Mouse (Mus musculus) stomach, postnatal 0 days (tissue): Measurements from ENCODE around the gene Psd. TPM values are rescaled to one million over a fixed set of nuclear protein-coding genes. Genes with fewer than 3 reads are reported as not detected.
A peak's percentile ranks its signal among the peaks of the same experiment; 100 is the strongest.

ENCODE experiments used
- ATAC-seq: fragments of 200-750 bp; cut with Nextera tagmentation; 2 replicates; pipeline ENCODE4 v1.8.0; 2017; ENCODE audit not compliant: low FRiP score, low TSS enrichment
- DNase-seq: peaks from one replicate; pipeline ENCODE4 v3.0.0-alpha.2; 2016; ENCODE audit warnings: low spot score
- H3K27ac ChIP-seq: fragments of 300-500 bp; sonication (generic); replicated peaks from 2 replicates; pipeline ENCODE4 v1.5.1; 2014; ENCODE audit warnings: mild to moderate bottlenecking, control low read depth
- H3K27me3 ChIP-seq: fragments of 300-500 bp; sonication (generic); 2 replicates; pipeline ENCODE4 v1.6.1; 2014; ENCODE audit warnings: low read length; ENCODE audit not compliant: control insufficient read depth, insufficient read depth
- H3K36me3 ChIP-seq: fragments of 300-500 bp; sonication (generic); 2 replicates; pipeline ENCODE4 v1.6.1; 2014; ENCODE audit warnings: low read length, mixed read lengths; ENCODE audit not compliant: control insufficient read depth, insufficient read depth
- H3K4me1 ChIP-seq: fragments of 300-500 bp; sonication (generic); replicated peaks from 2 replicates; pipeline ENCODE4 v1.6.1; 2014; ENCODE audit warnings: antibody characterized with exemption; ENCODE audit not compliant: control insufficient read depth, insufficient read depth
- H3K4me2 ChIP-seq: fragments of 300-500 bp; sonication (generic); replicated peaks from 2 replicates; pipeline ENCODE4 v1.6.1; 2014; ENCODE audit warnings: low read depth, mild to moderate bottlenecking, control low read depth, moderate library complexity
- H3K4me3 ChIP-seq: fragments of 300-500 bp; sonication (generic); 2 replicates; pipeline ENCODE4 v1.5.1; 2014; ENCODE audit warnings: low read depth, low read length, control low read depth
- H3K9ac ChIP-seq: fragments of 300-500 bp; sonication (generic); 2 replicates; pipeline ENCODE4 v1.6.1; 2014; ENCODE audit warnings: mild to moderate bottlenecking, low read length, control low read depth, mixed read lengths
- H3K9me3 ChIP-seq: fragments of 300-500 bp; sonication (generic); 2 replicates; pipeline ENCODE4 v1.6.1; 2016; ENCODE audit warnings: low read length; ENCODE audit not compliant: control insufficient read depth
- CTCF ChIP-seq: IDR thresholded peaks from 2 replicates; pipeline ENCODE4 v1.5.1; 2016; ENCODE audit warnings: antibody characterized with exemption, low read depth, mild to moderate bottlenecking, moderate library complexity
- EP300 ChIP-seq: optimal IDR thresholded peaks from 2 replicates; pipeline ENCODE3; 2016; ENCODE audit warnings: antibody characterized with exemption
- WGBS: fragments of 180-500 bp; shearing (Covaris S2); extraction: QIAGEN DNeasy Blood & Tissue Kit; methylation state at CpG from one replicate; pipeline ENCODE4 v1.1.7; 2014; 5-methylcytosine and 5-hydroxymethylcytosine counted together
- polyA plus RNA-seq: library from polyadenylated mRNA; unstranded; fragments of >200 nt; fragmentation: Nextera tagmentation; extraction: Ambion mirVana; gene quantifications from 2 replicates; pipeline ENCODE4 v1.2.1, GENCODE M21; 2015

Psd gene
- polyA plus RNA-seq, 1 experiment from 2014 or later = 44.9 TPM

DNA sequence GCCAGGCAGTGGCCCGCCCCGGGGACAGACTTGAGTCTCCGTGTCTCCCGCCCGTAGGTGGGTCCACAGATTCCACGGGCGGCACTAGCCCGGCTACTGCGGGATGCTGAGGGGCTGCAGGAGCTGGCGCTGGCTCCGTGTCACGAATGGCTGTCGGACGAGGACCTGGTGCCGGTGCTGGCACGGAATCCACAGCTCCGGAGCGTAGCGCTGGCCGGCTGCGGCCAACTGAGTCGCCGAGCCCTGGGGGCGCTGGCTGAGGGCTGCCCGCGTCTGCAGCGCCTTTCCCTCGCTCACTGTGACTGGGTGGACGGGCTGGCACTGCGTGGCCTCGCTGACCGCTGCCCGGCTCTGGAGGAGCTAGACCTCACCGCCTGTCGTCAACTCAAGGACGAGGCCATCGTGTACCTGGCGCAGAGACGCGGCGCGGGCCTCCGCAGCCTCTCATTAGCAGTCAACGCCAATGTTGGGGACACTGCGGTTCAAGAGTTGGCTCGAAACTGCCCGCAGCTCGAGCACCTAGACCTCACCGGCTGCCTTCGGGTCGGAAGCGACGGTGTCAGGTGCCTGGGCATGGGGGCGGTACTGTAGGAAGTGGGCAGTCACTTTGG is 2.2 kb upstream of the Psd start:
- ATAC-seq = peak; percentile 3; the same call in 1 of the 2 replicates

GRCm38 (mm10) chr19:46328081-46329030 is 1.4 kb upstream of the Psd start, which contains the start of gene Fbxl15:
Fbxl15 (plus strand) TSS chr19:46328184.
- peak; percentile 86 for ATAC-seq
- no peaks in the 10 kb centered on the region; the same call in 1 of the 2 replicates for H3K27me3 ChIP-seq
- peak within 1 kb of the TSS; percentile 99 for H3K4me2 ChIP-seq
- DNase-seq = peak; percentile 91
- WGBS = under 1% methylated on average over 74 of the region's 81 CpGs
- H3K4me3 ChIP-seq = peak within 1 kb of the TSS; percentile 65
- TF ChIP-seq EP300 (no peak), CTCF (0 out of 2 replicates have a peak, but pooled peaks have one; percentile 9)
- peaks cover 9% of the 10 kb centered on the region for H3K36me3 ChIP-seq
- no peaks in the 10 kb centered on the region for H3K9me3 ChIP-seq
- H3K4me1 ChIP-seq = peaks cover 7% of the 10 kb centered on the region
- H3K27ac ChIP-seq = peak within 1 kb of the TSS; percentile 81
- peak within 1 kb of the TSS; percentile 65 for H3K9ac ChIP-seq

More for the DNA sequence above, 2.2 kb upstream of the Psd start:
- Histone ChIP-seq H3K4me2 (peak overlapping the region; percentile 99), H3K9ac (peak overlapping the region; percentile 65), H3K4me1 (peaks cover 7% of the 10 kb centered on the region), H3K9me3 (no peaks in the 10 kb centered on the region), H3K4me3 (peak overlapping the region; percentile 65), H3K27ac (peak overlapping the region; percentile 81), H3K27me3 (no peaks in the 10 kb centered on the region; the same call in 1 of the 2 replicates), H3K36me3 (peaks cover 9% of the 10 kb centered on the region)
- 2% methylated on average over 54 of the region's 54 CpGs for WGBS
- DNase-seq = no peak
- TF ChIP-seq EP300 (no peak), CTCF (no peak)

DNA sequence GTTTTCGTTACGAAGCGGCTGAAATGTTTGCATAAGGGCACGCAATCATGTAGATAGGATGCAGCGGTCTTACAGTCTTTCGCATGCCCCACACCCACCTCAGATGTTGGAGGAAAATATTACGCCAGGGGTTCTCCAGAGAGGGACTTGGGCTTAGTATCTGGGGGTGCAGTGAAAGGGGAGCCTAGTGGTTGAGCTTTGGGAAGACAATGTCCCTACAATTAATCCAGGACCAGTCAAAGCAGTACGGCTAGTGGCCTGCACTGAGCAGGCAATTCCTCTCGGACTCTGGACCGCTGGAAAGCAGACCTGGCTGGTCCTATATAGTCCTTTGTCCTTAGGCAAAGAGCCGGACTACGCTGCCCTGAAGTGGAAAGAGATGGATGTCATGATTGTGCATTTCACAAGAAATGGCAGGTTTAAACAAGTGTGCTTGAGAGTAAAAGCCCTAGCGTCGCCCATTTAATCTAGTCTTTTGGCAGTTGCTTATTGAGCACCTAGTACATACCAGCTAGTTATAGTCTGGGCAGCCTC is 642 bp upstream of the Psd start:
- H3K27ac ChIP-seq = peak overlapping the region; percentile 81
- H3K9ac ChIP-seq = peak overlapping the region; percentile 65
- peak overlapping the region; percentile 65 for H3K4me3 ChIP-seq
- peaks cover 9% of the 10 kb centered on the region for H3K36me3 ChIP-seq
- no peaks in the 10 kb centered on the region; the same call in 1 of the 2 replicates for H3K27me3 ChIP-seq
- no peaks in the 10 kb centered on the region for H3K9me3 ChIP-seq
- no peak for ATAC-seq
- H3K4me1 ChIP-seq = peaks cover 7% of the 10 kb centered on the region
- H3K4me2 ChIP-seq = peak overlapping the region; percentile 99
- WGBS = 26% methylated on average over 14 of the region's 14 CpGs
- DNase-seq = no peak
- TF ChIP-seq EP300 (no peak), CTCF (no peak)

- Histone ChIP-seq H3K9ac (no peak overlapping the region), H3K4me3 (no peak overlapping the region), H3K27ac (no peak overlapping the region), H3K27me3 (no peaks in the 10 kb centered on the region; the same call in 1 of the 2 replicates), H3K4me1 (peaks cover 7% of the 10 kb centered on the region), H3K36me3 (peaks cover 6% of the 10 kb centered on the region), H3K9me3 (no peaks in the 10 kb centered on the region), H3K4me2 (0 out of 2 replicates have a peak overlapping the region, but pooled peaks have one; percentile 46)
- no peak for DNase-seq
- 9% methylated on average over 28 of the region's 29 CpGs for WGBS
- ATAC-seq = no peak
- no peak for TF ChIP-seq CTCF
- TF ChIP-seq EP300 = no peak
These were observed 769 bp downstream of the Psd start for GRCm38 (mm10) chr19:46326019-46326755.

DNA sequence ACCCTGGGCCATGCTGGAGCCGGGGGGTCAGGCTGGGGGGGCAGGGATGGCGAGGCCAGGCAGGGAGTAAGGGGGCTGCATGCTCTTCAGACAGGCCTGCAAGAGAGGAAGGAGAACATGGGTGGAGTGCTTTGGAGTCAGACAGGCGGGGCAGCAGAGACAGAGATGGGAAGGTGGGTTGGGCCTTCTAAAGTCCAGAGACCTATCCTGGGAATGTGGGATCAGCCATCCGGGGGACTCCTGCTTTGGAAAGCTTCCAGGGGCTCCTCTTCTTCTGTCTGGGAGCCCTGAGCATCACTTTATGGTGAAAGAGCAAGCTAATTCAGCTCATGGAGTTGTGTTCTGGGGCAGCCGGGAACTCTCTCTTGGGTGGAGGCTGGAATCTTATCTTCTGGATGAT is 2.0 kb downstream of the Psd start:
- no peak overlapping the region for H3K9ac ChIP-seq

More for the DNA sequence above, 2.0 kb downstream of the Psd start:
- Histone ChIP-seq H3K9me3 (no peaks in the 10 kb centered on the region), H3K4me2 (no peak overlapping the region), H3K4me1 (peaks cover 7% of the 10 kb centered on the region), H3K27me3 (no peaks in the 10 kb centered on the region; the same call in 1 of the 2 replicates), H3K4me3 (no peak overlapping the region), H3K36me3 (no peaks in the 10 kb centered on the region), H3K27ac (no peak overlapping the region)
- 62% methylated on average over 5 of the region's 5 CpGs for WGBS
- ATAC-seq = no peak
- no peak for DNase-seq
- TF ChIP-seq EP300 = no peak
- TF ChIP-seq CTCF = no peak
